Mouse (Mus musculus): ENCODE data around the gene Tmem169. TPM values are rescaled to one million over a fixed set of nuclear protein-coding genes. Genes with fewer than 3 reads are reported as not detected.

Tmem169 gene
- total RNA-seq, 2 experiments from 2014 or later = not detected

GRCm38 (mm10) chr1:72282604-72283003 lies 1.6 kb upstream of the Tmem169 start:
- ATAC-seq (replicated peaks; ENCODE audit: low FRiP score, poor library complexity, severe bottlenecking) = no peak

- ATAC-seq (replicated peaks; ENCODE audit: low FRiP score, poor library complexity, severe bottlenecking) = no peak
These were observed 370 bp downstream of the Tmem169 start for GRCm38 (mm10) chr1:72284539-72284938.

GRCm38 (mm10) chr1:72286904-72287303 lies 2.7 kb downstream of the Tmem169 start:
- no peak for ATAC-seq (replicated peaks; ENCODE audit: low FRiP score, poor library complexity, severe bottlenecking)

GRCm38 (mm10) chr1:72287893-72288292 lies 3.7 kb downstream of the Tmem169 start:
- ATAC-seq (replicated peaks; ENCODE audit: low FRiP score, poor library complexity, severe bottlenecking) = no peak

- ATAC-seq (replicated peaks; ENCODE audit: low FRiP score, poor library complexity, severe bottlenecking) = no peak
These were observed 4.5 kb downstream of the Tmem169 start for GRCm38 (mm10) chr1:72288527-72289150.

- ATAC-seq (replicated peaks; ENCODE audit: low FRiP score, poor library complexity, severe bottlenecking) = no peak
These were observed 6.7 kb downstream of the Tmem169 start for GRCm38 (mm10) chr1:72290896-72291295.

- ATAC-seq (replicated peaks; ENCODE audit: low FRiP score, poor library complexity, severe bottlenecking) = no peak
These were observed 7.3 kb downstream of the Tmem169 start for GRCm38 (mm10) chr1:72291421-72291820.

GRCm38 (mm10) chr1:72291925-72292324 lies 7.8 kb downstream of the Tmem169 start:
- ATAC-seq (replicated peaks; ENCODE audit: low FRiP score, poor library complexity, severe bottlenecking) = no peak

GRCm38 (mm10) chr1:72293869-72294663 lies 9.9 kb downstream of the Tmem169 start:
- ATAC-seq (replicated peaks; ENCODE audit: low FRiP score, poor library complexity, severe bottlenecking) = no peak

- ATAC-seq (replicated peaks; ENCODE audit: low FRiP score, poor library complexity, severe bottlenecking) = no peak
These were observed 11.6 kb downstream of the Tmem169 start for GRCm38 (mm10) chr1:72295746-72296145.

- ATAC-seq (replicated peaks; ENCODE audit: low FRiP score, poor library complexity, severe bottlenecking) = no peak
These were observed 17.7 kb downstream of the Tmem169 start for GRCm38 (mm10) chr1:72301845-72302244.

- no peak for ATAC-seq (replicated peaks; ENCODE audit: low FRiP score, poor library complexity, severe bottlenecking)
These were observed 22.1 kb downstream of the Tmem169 start for GRCm38 (mm10) chr1:72306241-72306640.

- ATAC-seq (replicated peaks; ENCODE audit: low FRiP score, poor library complexity, severe bottlenecking) = peak; percentile 44; the same call in 1 of the 2 replicates
These were observed 22.6 kb downstream of the Tmem169 start for GRCm38 (mm10) chr1:72306679-72307181.

GRCm38 (mm10) chr1:72307317-72307798 lies 23.2 kb downstream of the Tmem169 start, which contains the start of gene Xrcc5:
Gene Xrcc5, plus strand, starts transcription at chr1:72307421.
- ATAC-seq (replicated peaks; ENCODE audit: low FRiP score, poor library complexity, severe bottlenecking) = peak; percentile 94

GRCm38 (mm10) chr1:72308919-72309318 lies 24.8 kb downstream of the Tmem169 start:
- no peak for ATAC-seq (replicated peaks; ENCODE audit: low FRiP score, poor library complexity, severe bottlenecking)

GRCm38 (mm10) chr1:72309744-72310424 lies 25.7 kb downstream of the Tmem169 start:
- no peak for ATAC-seq (replicated peaks; ENCODE audit: low FRiP score, poor library complexity, severe bottlenecking)

- no peak for ATAC-seq (replicated peaks; ENCODE audit: low FRiP score, poor library complexity, severe bottlenecking)
These were observed 28.7 kb downstream of the Tmem169 start for GRCm38 (mm10) chr1:72312701-72313398.

- ATAC-seq (replicated peaks; ENCODE audit: low FRiP score, poor library complexity, severe bottlenecking) = no peak
These were observed 29.4 kb downstream of the Tmem169 start for GRCm38 (mm10) chr1:72313399-72314039.

- ATAC-seq (replicated peaks; ENCODE audit: low FRiP score, poor library complexity, severe bottlenecking) = no peak
These were observed 31.3 kb downstream of the Tmem169 start for GRCm38 (mm10) chr1:72315447-72315846.

All from erythroid progenitor cell, adult 5-6 weeks (primary cell).